Mouse (Mus musculus) cerebellum, adult 8-10 months (tissue): ENCODE measurements around the gene Ceacam15.

Experiments used
- DNase-seq: peaks from one replicate; pipeline ENCODE4 v3.0.0; 2022

The Ceacam15 gene

DNA sequence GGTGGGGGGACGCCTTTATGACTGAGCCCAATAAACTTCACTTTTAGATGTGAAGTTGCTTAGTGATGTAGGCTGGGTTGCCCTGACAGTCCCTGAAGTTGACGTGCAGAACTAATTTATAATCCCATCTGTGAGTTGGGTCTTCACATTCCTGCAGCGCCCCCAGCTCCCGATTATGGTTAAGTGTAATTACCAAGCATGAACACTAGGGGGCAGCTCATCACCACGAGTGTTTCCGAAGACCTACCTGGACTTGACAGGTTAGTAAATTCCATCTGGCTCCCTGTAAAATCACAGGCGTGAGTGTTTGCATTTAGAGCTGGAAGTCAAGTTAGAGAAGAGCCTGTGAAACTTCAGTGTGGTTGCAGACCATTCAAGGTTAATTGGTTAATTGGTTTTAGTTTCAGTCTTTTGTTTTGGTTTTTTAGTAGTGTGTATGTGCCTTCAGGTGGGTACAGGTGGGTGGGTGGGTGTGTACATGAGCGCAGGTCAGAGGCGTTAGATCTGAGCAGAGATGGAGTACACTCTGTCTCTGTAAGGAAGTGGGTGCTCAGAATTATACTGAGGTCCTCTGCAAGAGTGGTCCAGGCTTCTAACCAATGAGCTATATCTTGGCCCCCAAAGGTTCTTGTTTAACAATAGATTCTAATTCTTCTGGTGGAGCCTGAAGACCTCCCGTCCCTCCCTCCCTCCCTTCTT is 45.8 kb downstream of the Ceacam15 start:
- peak; percentile 58 for DNase-seq

DNA sequence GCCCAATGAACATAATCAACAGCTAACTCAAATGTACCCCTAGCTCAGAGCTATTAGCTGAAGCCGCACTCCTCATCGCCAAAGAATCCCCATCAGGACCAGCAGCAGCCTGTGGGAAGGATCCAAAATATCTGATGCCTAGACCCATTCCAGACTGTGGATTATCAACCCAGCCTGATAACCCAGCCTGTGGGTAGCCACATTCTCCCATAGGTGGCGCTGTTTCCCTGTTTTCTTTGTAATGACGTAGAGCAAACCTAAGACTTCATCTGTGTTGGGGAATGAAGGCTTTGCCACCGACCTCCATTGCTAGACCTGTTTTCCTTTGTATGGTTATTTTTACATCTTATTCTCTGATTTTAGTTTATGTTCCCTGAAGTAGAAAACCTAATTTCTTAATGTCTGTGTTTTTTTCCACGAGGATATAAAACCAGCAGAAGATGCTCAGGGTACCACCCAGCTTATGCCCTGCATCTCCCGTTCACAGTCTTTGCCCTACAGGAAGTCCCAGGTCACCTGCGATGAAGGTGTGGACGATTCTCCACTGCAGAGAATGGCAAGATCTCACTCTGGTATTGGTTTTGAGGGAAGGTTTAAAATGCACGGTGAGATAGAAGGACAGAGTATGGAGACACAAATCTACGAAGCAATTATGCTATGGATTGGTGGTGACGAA is 47.3 kb downstream of the Ceacam15 start:
- DNase-seq, result peak; percentile 62

DNA sequence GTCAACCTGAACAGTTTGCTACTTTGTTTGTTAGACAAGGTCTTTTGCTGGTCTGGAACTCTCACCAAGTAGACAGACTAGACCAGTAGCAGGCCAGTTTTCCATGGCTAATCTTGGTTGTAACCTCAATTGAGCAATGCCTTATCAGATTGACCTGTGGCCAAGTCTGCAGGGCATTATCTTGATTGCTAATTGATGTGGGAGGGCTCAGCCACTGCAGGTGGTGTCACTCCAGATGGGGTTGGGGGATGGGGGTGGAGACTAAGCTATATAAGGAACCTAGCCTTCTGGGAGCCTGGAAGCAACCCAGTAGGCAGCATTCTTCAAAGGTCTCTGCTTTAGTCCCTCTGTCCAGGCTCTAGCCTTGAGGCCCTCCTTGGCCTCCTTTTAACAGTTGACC is 51.8 kb downstream of the Ceacam15 start:
- DNase-seq, result no peak

DNA sequence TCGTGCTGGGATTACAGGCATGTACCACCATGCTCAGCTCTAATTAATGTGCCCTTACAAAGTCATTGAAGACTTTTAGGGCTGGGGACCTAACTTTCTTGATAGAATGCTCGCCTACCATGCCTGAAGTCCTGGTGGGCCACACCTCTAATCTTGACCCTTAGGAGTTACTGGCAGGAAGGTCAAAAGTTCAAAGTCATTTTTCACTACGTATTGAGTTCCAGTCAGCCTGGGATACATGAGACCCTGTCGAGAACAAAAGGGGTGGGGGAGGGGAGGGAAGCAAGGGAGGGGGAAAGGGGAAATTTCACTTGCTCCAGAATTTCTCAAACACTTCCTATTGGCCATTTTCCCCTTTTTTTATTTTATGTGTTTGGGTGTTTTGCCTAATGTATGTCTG is 52.4 kb downstream of the Ceacam15 start:
- no peak for DNase-seq
